Comparison of ENCODE assay signal across 32 mouse cellular contexts in genomic region chr5:52913711-52914110, GRCm38 (mm10).
A peak's percentile ranks its signal among the peaks of the same experiment; 100 is the strongest.
DNase-seq lines count a peak whose midpoint lies in the region; ATAC-seq and TF ChIP-seq lines count a peak whose summit lies in the region.
"Had no signal": no experiment of that assay in that cellular context is flagged by ENCODE, and none has a peak within 500 bp of the region (broad histone marks: within the 10 kb centered on the region; RNA-seq: fewer than 3 reads in every experiment).

No protein-coding gene starts in this region.

- no peaks in the 10 kb centered on the region for H3K9me3 ChIP-seq in lung, postnatal 0 days (ENCODE audit: low read length)
- H3K9me3 ChIP-seq: embryonic facial prominence, embryonic 12.5 days; forebrain, embryonic 10.5 days; forebrain, embryonic 15.5 days; heart, embryonic 13.5 days; neural tube, embryonic 15.5 days had no signal

- H3K4me2 ChIP-seq in lung, postnatal 0 days (replicated peaks; ENCODE audit: low read depth, low read length) = no peak overlapping the region
- H3K4me2 ChIP-seq: embryonic facial prominence, embryonic 12.5 days; forebrain, embryonic 15.5 days; heart, embryonic 13.5 days; hindbrain, embryonic 14.5 days; liver, embryonic 11.5 days; lung, embryonic 14.5 days; neural tube, embryonic 15.5 days had no signal

- no peak for TF ChIP-seq EP300 in lung, postnatal 0 days (IDR thresholded peaks at IDR 0.05)

- H3K4me1 ChIP-seq in lung, postnatal 0 days (ENCODE audit: insufficient read depth, low read depth, low read length) = no peaks in the 10 kb centered on the region
- H3K4me1 ChIP-seq: embryonic facial prominence, embryonic 12.5 days; forebrain, embryonic 15.5 days; neural tube, embryonic 15.5 days had no signal

- no peak for TF ChIP-seq CTCF in lung, postnatal 0 days (IDR thresholded peaks at IDR 0.05)

- peak; percentile 5 to 18 for DNase-seq in adrenal gland, postnatal 36 days
- DNase-seq in adrenal gland, adult 18-20 months (ENCODE audit: low spot score in 2 of 2) = no peak
- DNase-seq in retina, postnatal 1 day = peak; percentile 18
- no peak for DNase-seq in retina, embryonic 14.5 days (ENCODE audit: low spot score)
- peak; percentile 53 for DNase-seq in lung, postnatal 0 days (ENCODE audit: low spot score)
- DNase-seq in natural killer cell, adult 2 months (ENCODE audit: low spot score in 2 of 2) = no peak
- no peak for DNase-seq in cerebellum, postnatal 25 days
- DNase-seq: B cell, adult 2 months; cerebellum, adult 2 months; cerebellum, postnatal 36 days; gastrocnemius, adult 2 months; gastrocnemius, postnatal 36 days; heart, adult 2 months; heart, postnatal 10 days; kidney, adult 11 months; kidney, postnatal 14 days; layer of hippocampus, adult 9-11 months; lung, embryonic 14.5 days; midbrain, embryonic 14.5 days; right cerebral cortex, adult 18-20 months; spleen, adult 18-20 months; thymus, adult 18-20 months; thymus, postnatal 25 days had no signal

- no peak overlapping the region for H3K27ac ChIP-seq in lung, postnatal 0 days (ENCODE audit: low read length)
- H3K27ac ChIP-seq: embryonic facial prominence, embryonic 12.5 days; forebrain, embryonic 10.5 days; forebrain, embryonic 15.5 days; gastrocnemius, adult 2 months; heart, adult 2 months; heart, embryonic 13.5 days; hindbrain, embryonic 14.5 days; neural tube, embryonic 15.5 days; stomach, postnatal 0 days had no signal

- no peak overlapping the region for H3K4me3 ChIP-seq in lung, postnatal 0 days (ENCODE audit: low read depth, low read length)
- H3K4me3 ChIP-seq: embryonic facial prominence, embryonic 12.5 days; forebrain, embryonic 10.5 days; forebrain, embryonic 15.5 days; gastrocnemius, adult 2 months; heart, adult 2 months; heart, embryonic 13.5 days; neural tube, embryonic 15.5 days had no signal

- H3K9ac ChIP-seq in lung, postnatal 0 days (replicated peaks; ENCODE audit: low read depth) = no peak overlapping the region
- H3K9ac ChIP-seq: embryonic facial prominence, embryonic 12.5 days; forebrain, embryonic 15.5 days; heart, embryonic 13.5 days; hindbrain, embryonic 14.5 days; lung, embryonic 14.5 days; neural tube, embryonic 15.5 days had no signal

- H3K36me3 ChIP-seq in lung, postnatal 0 days (ENCODE audit: insufficient read depth, low read length) = no peaks in the 10 kb centered on the region
- H3K36me3 ChIP-seq: embryonic facial prominence, embryonic 12.5 days; forebrain, embryonic 10.5 days; forebrain, embryonic 15.5 days; heart, embryonic 13.5 days; neural tube, embryonic 15.5 days had no signal

- H3K27me3 ChIP-seq in lung, postnatal 0 days (replicated peaks; ENCODE audit: insufficient read depth, low read length) = no peaks in the 10 kb centered on the region
- H3K27me3 ChIP-seq: embryonic facial prominence, embryonic 12.5 days; forebrain, embryonic 15.5 days; heart, embryonic 13.5 days; neural tube, embryonic 15.5 days had no signal

- ATAC-seq in lung, postnatal 0 days = no peak
- ATAC-seq: forebrain, embryonic 15.5 days; inflammation-experienced regulatory T-cells, adult 6 months had no signal

- WGBS in lung, postnatal 0 days = 62% methylated on average over 7 of the region's 7 CpGs

Comparison
In these comparisons a context has a peak if more than half of its experiments do, and no peak if none do; other contexts are left out.
1. DNase-seq: peak in adrenal gland, postnatal 36 days (2 of 2), retina, postnatal 1 day (single experiment) and lung, postnatal 0 days (single experiment); none in adrenal gland, adult 18-20 months (0 of 2), retina, embryonic 14.5 days (single experiment), natural killer cell, adult 2 months (0 of 2) and cerebellum, postnatal 25 days (0 of 2).